Mouse (Mus musculus) urinary bladder, postnatal 0 days (tissue): ENCODE results near the gene Oaz3. TPM values are rescaled to one million over a fixed set of nuclear protein-coding genes. Genes with fewer than 3 reads are reported as not detected.

Source experiments
- polyA plus RNA-seq: library from polyadenylated mRNA; unstranded; fragments of >200 nt; fragmentation: Nextera tagmentation; extraction: Ambion mirVana; gene quantifications from 2 replicates; pipeline ENCODE4 v1.2.1, GENCODE M21; 2015

The Oaz3 gene
- 0.31 TPM in 1 of 2 replicates, not detected in the other for polyA plus RNA-seq

DNA sequence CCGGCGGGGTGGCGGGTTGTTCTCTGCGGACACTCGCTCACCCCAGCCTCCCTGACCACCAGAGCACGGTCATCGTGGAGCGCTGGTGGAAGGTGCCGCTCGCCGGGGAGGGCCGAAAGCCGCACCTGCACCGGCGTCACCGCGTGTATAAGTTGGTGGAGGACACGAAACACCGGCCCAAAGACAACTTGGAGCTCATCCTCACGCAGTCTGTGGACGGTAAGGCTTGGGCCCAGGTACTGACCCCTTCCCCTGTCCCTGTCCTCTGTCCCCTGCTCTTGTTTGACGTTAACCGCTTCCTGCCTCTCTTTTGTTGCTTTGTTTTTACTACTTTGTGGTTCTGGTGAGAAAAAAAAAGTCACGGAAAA is at the start of gene Oaz3:
Oaz3 (minus strand) TSS at position 319 of the 368 bp plus-strand sequence.

DNA sequence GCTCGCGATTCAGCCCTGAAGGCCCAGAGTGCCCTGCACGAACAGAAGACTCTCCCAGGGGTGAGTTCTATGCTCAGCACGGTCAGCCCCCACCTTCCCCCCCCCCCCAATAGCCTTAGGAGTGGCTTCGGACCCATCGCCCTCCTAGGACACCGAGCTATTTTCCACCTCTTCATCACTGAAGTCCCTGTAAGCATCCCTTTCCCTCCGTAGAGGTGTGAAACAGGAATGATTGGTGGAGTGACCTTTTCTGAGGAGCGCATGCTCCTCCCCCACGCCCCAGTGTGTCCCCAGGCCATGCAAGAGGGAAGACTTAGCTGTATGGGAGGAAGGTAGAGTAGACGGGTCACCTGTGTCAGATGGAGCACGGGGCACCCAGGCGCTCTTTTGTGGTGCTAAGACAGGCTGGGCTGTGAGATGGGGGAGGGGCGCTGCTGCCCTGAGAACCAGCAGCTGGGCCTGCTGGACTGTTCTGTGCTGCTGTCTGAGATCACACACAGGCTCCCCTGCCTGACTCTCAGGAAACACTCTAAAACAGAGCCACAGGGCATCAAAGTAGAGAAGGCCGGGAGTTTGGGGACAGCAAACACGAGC is 36.7 kb upstream of the Oaz3 start, which contains the start of gene Riiad1:
Riiad1 (minus strand) TSS at position 51 of the 594 bp plus-strand sequence.

DNA sequence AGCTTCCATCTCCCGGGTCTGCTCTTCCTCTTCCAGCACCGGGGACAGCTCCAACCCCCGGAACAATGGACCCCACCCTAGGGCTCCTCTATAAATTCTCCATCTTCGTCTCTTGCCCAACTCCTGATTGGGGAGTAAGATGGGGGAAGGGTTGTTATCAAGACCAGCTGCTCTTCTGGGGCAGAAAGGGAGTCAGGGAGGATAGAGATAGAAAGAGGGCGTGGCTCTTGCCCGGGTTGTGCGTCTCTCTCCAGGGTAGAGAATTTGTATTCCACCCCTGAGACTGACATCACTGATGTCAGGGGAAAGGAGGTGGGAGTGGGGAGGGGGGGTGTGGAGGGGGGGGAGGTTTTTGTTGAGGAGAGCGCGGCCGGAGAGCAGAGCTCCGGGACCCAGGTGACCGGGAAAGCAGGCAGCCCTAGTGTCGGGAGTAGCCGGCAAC is 34.3 kb upstream of the Oaz3 start, which contains the start of gene Celf3:
Celf3 (plus strand) TSS at position 315 of the 442 bp plus-strand sequence.

DNA sequence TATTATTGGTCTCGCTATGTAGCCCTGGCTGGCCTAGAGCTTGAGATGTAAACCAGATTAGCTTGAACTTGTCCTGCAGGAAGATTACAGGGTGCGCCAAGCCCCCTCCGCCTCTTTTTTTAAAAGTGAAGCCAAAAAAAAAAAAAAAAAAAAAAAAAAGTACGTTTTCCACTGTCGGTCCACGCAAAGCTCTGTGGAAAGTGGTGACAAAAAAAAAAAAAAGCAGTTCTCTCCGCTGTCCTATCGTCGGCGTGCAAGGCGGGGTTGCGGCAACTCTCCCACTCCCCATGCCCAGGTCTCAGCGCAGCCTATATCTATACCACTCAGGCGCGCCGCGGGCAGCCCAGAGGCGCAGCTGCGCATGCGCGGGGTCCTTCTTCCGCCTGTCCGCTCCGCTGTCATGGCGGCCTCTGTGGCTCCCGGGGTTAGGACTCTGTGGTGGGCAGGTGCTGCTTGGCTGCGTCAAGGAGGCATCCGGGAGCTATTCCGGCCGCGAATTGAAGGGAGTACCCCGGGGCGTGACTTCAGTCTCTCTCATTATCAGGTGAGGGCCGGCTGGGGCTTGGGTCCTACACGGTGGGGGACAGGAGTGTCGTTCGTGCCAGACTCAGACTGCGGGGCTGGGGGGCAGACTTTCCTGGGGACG is 641 bp downstream of the Oaz3 start, which contains the start of gene Mrpl9:
Mrpl9 (plus strand) TSS at position 368 of the 646 bp plus-strand sequence.

DNA sequence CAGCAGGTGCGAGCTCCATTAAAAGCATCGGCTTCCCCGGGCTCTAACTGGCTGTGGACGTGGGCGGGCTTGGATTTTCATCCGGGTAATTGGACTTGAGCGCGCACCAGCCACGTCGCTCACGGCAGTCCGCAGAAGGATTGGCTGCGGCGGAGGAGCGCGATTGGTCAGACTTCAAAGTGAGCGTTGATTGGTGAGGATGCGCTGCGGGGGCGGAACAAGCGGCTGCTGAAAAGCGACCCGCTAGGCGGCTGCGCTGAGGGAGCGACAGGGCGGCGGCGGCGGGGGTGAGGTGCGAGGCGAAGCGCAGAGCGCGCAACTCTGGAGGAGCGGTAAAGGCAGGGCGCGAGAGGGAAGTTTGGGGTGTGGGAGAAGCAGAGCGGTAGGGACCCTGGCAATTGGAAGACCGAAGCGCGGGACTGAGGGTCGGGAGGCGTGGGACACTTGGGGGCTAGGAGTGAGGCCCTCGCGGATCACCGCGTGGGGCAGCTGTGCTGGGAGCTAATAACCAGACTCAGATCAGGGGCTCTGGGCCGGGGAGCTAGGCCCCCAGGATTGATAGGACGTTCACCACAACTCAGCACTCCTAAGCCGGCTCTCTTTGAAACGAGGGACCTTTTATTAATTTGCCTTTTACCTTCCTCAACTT is 30.6 kb downstream of the Oaz3 start, which contains the start of gene Tdrkh:
Tdrkh (plus strand) TSS at position 243 of the 649 bp plus-strand sequence.

DNA sequence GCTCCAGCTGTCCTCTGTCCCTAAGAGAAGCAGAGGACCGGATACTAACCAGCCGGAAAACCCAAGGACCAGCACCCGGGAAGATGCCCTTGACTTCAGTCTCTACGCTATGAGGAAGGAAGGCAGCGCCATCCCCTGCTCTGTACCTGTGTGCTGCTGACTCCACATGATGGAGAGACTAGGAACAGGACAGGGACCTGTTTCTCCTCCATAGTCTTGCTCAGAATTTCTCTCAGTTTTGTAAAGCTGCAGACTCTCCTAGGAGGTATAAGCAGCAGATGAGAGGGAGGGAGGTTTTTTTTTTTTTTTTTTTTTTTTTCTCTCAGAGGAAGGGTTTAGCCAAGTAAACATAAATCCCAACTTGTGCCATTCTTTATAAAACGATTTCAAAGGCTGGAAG is 45.5 kb downstream of the Oaz3 start, which contains the start of gene Lingo4:
Lingo4 (plus strand) TSS at position 301 of the 400 bp plus-strand sequence.

Other genes with a start within 250 kb of the Oaz3 start
- gene Gm5286, start 247.2 kb downstream of the Oaz3 start, polyA plus RNA-seq, result not detected in 2 replicates
- not detected in 2 replicates for gene Gm4778, start 179.9 kb downstream of the Oaz3 start, polyA plus RNA-seq
- 7.2 and 7.6 TPM in 2 replicates for gene Them4, start 133.8 kb downstream of the Oaz3 start, polyA plus RNA-seq
- gene Them5, start 101.8 kb downstream of the Oaz3 start, polyA plus RNA-seq, result 0.10 and 0.41 TPM in 2 replicates
- 0.39 and 0.53 TPM in 2 replicates for gene C2cd4d, start 81.5 kb downstream of the Oaz3 start, polyA plus RNA-seq
- 0.60 and 0.75 TPM in 2 replicates for gene Rorc, start 71.1 kb downstream of the Oaz3 start, polyA plus RNA-seq
- gene Lingo4, start 45.4 kb downstream of the Oaz3 start, polyA plus RNA-seq, result 0.04 TPM in 1 of 2 replicates, not detected in the other
- gene Tdrkh, start 30.6 kb downstream of the Oaz3 start, polyA plus RNA-seq, result 4.0 and 4.4 TPM in 2 replicates
- gene Mrpl9, start 597 bp downstream of the Oaz3 start, polyA plus RNA-seq, result 52.7 and 52.9 TPM in 2 replicates
- gene Celf3, start 34.4 kb upstream of the Oaz3 start, polyA plus RNA-seq, result 0.72 and 1.6 TPM in 2 replicates
- gene Riiad1, start 36.4 kb upstream of the Oaz3 start, polyA plus RNA-seq, result 1.7 and 3.4 TPM in 2 replicates
- 21.1 and 22.2 TPM in 2 replicates for gene Snx27, start 138.8 kb upstream of the Oaz3 start, polyA plus RNA-seq
- not detected in 2 replicates for gene Gm10972, start 199.2 kb upstream of the Oaz3 start, polyA plus RNA-seq
- 11.1 and 11.2 TPM in 2 replicates for gene Tuft1, start 215.0 kb upstream of the Oaz3 start, polyA plus RNA-seq
- 1.2 and 1.9 TPM in 2 replicates for gene Selenbp2, start 249.6 kb upstream of the Oaz3 start, polyA plus RNA-seq